Mouse (Mus musculus) CD4-positive helper T cell, adult 2 months (primary cell): Measurements from ENCODE around the gene Arhgap25.
"Not testable (repeated sequence)": the region's sequence is repeated elsewhere in the genome, so short reads cannot be mapped to it uniquely, and the experiment has no call there.

Experiments
- DNase-seq: peaks from one replicate; pipeline ENCODE4 v3.0.0-alpha.2; 2012; ENCODE audit warnings: low read depth, missing footprints, low spot score

Gene Arhgap25

DNA sequence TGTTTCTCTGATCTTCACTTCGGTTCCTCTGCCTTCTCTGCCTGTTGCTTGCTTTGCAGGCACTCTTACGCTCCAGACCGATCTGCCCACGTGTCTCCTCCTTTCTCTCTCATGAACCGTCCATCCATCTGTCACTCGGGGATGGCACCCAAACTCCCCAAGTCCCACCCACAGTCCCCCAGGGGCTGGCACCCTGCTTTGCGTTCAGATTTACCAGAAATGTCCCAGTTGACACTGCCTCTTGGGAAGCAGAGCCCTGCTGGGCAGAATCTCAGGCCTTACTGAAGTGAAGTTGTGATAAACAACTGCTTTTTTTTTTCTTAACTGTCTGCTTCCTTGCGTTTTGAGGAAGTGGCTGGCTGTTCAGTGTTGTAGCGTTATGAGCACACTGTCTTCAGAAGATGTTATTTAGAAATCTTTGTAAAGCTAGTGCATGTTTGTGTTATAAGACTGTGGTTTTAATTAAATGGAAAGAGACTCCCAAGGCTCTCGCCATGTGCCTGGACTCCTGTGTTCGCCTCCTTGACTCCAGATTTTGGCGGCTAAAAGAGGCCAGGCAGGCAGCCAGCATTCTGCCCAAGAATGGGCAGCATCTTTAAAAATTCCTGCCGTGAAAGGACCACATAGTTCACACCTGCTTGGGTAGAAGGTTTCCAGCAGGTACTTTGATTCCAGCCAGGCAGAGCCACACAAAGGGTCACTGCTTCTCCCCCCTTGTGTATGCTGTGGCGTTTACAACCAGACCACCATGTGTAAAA is at the start of gene Arhgap25:
Arhgap25 (minus strand) TSS at position 307 of the 758 bp plus-strand sequence.
- peak; percentile 79 for DNase-seq

DNA sequence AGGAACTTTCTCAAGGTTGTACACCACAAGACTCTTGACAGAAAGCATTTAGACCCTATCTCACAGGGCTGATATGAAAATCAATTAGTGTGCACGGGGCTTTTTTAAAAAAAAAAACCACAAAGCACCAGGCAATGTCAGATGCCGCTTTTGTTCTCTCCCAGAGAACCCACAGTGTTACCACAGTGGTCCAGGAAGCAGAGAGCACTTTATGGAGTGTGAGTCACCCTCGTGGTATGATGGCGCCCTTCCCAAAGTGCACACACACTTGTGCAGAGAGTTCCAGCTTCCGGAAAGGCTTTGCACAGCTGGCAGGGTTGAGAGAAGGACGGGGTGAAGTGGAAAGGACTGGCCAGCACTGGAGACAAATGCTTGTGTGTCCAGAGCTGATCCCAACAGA is 49.4 kb upstream of the Arhgap25 start:
- DNase-seq: no peak

DNA sequence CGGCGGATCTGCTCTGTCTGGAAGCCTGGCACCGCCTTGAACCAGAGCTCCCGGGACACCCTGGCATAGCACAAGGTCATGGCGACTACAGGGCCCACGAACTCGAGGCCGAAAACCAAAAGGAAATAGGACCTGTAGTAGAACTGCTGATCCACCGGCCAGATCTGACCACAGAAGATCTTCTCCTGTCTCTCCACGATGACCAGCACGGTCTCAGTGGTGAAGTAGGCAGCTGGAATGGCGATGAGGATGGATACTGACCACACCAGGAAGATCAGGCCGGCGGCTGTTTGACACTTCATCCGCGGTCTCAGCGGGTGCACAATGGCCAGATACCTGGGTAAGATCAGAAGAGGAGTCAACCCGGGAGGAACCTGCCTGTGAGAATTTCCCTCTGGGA is 48.5 kb upstream of the Arhgap25 start:
- no peak for DNase-seq

DNA sequence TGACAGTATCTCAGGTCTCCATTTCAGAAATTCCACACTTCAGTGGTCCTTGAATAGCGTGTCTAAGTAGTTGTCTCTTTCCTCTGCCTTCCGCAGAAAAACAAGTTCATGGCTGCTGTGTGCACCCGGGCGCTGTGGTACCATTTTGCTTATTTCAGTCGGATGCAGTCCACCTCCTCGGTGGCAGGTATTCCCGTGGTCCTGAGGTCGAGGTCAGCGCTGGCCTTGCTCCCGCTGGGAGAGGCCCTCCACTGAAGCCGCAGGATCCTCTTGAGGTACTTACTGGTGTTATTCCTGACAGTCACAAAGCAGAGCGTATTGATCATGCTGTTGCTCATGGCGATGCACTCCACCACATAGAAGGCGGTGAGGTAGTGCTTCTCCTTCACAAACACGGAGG is 48.0 kb upstream of the Arhgap25 start:
- no peak for DNase-seq

DNA sequence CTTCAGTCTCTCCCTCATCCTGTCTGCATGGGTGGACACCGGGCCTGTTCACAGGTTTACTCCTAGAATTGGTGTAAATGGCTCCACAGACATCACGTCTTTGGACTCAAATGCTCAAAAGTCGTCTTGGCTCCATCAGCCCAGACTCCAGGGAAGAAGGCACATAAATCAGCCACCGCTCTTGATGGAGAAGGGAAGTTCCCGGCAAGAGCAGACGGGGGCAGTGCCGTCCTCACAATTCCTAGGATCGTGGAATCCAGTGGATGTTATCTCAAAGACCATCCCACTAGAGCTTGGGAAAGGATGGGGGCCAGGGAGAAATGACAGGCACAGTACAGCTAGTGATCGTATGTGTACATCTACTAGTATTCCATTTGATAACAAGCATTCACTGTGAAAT is 45.2 kb upstream of the Arhgap25 start:
- DNase-seq: no peak

DNA sequence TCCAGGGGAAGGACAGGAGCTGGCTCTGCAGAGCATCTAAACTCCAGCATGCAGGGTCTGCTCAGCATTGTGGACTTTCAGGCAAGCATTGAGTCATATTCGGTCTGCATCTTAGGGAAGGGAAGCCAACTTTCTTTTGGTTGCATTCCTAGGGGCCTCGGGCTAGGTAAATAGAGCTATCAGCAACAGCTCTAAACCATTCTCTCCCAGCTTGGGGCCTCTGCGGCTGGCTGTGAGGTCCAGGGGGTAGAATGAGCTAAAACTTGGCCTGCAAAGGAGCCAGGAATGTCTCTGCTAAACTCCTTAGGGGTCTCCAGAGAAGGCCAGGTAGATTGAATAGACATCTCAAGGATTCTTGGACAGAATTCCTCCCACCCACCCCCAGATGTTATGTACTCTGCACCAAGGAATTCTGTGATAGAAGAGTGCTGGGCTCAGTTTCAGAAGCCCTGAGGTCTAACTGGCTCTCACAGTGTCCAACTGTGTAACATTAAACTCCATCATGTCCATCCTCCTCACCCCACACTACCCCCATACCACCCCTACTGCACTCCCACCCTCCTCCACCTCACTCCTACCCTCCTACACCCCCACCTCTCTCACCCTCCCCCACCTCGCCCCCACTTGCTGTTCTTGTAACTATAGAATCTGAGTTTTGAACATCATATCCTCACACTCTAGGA is 43.7 kb upstream of the Arhgap25 start:
- no peak for DNase-seq

DNA sequence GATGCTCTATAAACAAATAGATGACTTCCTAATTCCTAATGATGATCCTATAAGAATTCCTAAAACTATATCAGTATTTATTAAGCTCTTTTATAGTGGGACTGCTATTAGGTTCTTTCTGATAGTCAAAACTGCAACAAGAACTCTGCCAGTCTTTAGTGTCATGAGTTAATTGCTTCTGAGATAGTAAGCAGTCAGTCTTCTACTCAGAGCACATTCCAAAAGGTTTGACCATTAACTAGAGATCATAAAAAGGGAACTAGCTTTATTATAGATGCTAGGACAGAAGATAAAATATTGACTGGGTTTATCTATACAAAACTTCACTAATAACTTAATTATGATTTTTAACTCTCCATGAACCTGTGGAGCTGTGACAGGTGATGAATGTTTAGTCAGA is 38.8 kb upstream of the Arhgap25 start:
- not testable (repeated sequence) for DNase-seq

DNA sequence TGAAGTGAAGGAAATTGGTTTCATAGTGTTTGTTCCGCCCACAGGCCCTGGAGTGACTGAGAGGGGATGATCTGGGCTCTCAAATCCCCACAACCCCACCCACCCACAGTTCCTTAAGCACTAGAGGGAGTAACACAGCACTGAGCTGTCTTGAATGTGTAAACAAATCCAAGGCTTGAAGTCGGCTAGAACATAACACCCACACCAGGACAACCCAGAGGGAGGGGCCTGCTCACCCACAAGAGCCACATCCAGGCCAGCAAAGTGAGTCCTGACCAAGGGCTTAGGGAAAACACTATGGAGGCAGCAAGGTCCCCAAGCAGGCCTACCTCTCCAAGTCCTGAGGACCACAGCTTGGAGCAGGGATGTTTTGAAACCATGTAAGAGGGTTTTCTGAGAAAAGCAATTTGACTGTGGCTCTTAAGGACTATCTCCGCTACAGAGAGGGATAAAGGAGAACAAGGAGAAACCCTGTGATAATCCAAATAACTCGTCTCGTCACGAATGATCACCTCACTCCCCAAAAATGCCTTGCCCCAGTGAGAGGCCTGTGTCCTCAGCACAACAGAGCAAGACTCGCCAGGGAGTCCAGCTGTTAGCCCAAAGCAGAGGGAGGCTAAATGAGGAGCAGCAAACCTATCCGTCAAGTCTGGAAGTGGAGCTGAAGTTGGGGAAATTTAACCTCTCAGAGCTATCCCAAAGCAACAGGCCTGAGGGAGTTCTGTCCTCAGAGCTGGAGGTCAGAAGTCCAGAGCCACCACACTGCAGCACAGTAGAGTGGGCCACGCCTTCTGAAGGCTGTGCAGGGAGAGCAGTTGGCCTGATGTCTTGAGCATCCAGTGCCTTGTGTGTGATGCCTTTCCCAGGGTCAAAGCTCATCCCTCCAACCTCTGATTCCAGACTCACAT is 34.9 kb upstream of the Arhgap25 start:
- DNase-seq: no peak

DNA sequence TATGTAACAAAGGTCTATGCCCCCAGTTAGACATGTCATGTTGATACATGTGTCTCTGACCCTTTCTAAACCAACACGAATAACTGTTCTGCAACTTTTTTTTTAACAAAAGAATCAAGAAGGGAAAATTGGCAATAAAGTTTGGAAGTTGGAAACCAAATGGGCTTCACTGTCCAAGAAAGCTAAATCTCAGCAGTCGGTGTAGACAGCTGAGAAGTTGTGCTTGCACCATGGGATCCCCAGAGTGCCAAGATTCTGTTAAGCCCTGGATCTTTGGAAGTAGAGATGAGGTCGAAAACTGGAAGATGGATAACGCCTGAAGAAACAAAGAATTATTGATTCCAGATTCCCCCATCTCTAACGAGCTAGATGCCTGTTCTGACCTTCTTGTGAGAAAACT is 32.1 kb upstream of the Arhgap25 start:
- no peak for DNase-seq

DNA sequence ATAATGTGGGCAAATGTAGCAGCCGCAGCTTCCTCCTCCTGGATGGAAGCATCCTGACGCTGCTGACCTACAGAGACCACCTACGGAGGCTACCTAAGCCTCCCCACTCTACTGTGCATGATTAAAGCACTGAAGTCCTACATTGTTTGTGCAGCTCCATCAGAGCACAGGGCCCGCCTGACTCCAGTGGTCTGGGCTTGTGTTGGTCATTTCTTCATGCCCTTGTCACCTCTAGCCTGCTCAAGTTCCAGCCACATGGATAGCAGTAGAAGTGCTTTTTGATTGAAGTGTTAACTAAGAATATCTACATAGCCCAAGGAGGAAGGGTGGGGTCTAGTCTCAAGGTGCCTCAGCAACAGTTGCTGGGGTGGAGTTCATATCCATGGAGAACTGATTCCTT is 31.3 kb upstream of the Arhgap25 start:
- no peak for DNase-seq

DNA sequence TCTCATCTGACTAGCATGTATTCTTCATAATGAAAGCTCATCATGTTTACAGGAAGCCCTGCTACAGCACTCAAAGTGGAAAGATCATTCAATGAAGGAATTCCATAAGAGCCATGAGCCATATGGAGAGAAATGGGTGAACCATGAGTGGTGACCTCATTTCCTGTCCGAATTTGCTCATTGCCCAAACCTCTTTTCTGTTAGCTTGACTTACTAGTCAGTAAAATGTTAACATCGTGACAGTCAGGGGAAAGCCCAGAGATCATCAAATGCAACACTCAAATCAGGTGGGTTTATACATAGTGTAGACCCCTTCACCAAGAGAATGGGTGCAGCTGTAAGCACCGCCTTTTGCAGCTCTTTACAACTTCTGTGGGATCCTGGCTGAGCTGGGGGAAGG is 20.7 kb upstream of the Arhgap25 start:
- no peak for DNase-seq

DNA sequence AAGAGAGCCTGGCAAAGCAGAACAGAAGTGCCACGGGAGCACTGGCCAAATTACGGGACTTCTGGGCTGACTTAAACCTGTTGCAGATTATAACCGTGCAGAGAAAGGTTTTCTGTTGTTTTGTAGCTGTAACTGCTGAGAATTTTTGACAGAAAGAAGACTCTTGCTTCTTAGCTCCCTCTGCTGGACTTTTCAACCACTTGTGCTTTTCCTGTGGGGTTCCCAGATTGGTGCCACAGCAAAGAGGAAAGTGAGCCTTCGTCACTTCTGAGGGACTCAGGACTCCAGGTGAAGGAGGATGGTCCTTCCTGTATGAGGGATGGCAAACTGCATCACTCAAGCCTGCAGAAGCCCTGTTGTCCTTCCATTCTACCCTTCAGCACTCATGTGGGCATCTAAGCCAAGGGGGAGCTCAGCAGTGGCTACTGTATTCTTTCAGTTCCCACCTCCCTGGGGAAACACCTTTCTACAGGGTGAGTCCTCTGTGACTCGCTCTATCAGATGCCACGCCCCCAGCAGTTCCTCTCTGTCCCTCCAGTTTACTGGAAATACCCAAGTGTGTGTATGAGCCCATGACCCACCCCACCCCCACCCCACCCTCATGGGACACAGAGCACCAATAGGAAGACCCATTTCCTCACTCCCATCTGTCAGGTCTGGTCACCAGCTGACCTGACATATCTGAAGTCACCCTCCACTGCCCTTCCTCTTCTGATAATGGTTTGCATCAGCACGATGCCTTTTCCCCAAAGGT is 19.2 kb upstream of the Arhgap25 start:
- DNase-seq: peak; percentile 72

DNA sequence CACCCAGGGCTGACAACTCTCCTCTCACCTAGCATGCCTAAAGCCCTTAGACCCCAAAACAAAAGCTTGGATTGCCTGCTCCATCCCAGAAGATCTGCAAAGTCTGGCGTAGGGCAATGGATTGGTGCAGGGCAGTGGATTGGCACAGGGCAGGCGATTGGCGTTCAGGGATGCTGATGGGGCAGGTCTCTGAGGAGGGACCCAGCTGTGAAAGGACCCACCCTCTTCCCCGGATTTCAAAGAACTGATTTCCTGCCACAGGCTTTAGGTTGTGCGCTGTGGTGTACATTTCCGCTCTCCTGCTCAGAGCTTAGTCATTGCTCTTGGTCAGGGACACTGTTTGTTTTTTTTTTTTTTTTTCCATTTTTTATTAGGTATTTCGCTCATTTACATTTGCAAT is 14.8 kb upstream of the Arhgap25 start:
- peak; percentile 88 for DNase-seq

DNA sequence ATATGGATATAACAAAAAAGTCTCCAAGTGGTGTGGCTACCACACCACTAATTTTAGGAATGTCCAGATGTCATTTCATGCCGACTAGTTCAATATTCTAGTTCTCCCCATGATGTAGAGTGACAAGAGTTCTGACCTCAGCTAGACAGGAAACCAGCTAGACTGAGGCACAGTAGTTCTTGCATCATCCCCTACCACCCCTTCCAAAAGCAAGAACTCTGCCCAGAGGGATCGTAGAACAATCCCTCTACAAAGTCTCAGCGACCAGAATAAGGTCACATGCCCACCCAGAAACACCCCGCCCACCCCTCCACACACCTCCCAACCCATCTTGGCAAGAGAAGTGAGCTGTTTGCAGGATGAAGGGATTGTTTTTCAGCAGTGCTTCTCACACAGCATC is 14.4 kb upstream of the Arhgap25 start:
- DNase-seq: peak; percentile 69

DNA sequence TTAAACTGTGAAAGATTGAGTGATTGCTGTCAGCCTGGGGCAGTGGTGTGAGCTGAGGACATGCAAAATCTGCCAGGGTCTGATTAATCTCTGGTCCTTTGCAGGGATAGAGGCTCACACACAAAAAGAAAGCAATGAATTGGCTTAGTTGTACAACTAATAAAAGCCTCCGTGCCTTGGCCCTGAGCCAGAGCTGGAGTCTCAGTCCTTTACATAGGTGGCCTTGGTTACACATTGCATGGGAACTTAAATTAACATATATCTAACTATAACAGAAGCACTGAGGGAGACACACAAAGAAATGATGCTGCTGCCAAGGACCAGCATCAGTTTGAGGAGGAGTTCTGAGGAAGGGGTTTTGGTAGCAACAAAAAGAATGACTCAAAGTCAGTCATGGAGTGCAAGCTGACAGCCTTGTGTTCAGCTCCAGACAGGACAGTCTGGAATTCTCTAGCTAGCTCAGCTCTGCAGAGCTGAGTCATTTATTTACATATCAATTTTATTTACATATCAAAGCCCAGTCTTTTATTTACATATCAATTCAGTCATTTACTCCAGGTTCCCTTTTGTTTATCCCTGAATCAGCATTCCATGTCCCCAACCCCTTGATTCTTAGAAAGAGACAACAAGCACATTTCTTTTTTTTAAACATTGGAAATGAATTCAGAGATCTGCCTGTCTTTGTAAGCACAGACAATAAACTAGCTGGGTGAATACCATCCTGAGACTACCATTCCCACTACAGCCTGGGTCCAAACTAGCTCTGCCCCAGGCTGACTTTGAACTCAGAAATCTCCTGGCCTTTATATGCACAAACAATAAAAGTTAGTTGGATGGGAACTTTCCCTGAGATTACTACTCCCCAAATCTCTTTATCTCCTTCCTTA is 12.5 kb upstream of the Arhgap25 start:
- DNase-seq: no peak

DNA sequence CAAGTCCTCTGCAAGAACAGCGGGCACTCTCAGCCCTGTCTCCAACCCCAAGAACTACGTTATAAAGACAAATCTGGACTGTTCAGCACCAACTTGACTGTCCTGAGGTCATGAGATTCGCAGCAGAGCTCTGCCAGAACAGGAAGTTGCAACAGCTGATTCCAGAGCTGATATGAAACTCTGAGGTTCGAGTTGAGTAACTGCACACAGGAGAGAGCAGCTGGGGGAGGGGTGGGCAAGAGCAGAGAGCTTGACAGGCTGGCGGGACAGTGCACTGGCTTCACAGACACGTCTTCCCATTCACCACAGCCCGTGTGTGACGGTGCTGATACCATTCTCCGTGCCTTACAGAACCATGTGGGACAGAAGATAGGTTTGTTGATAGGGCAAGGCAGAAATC is 9.0 kb upstream of the Arhgap25 start:
- peak; percentile 93 for DNase-seq

DNA sequence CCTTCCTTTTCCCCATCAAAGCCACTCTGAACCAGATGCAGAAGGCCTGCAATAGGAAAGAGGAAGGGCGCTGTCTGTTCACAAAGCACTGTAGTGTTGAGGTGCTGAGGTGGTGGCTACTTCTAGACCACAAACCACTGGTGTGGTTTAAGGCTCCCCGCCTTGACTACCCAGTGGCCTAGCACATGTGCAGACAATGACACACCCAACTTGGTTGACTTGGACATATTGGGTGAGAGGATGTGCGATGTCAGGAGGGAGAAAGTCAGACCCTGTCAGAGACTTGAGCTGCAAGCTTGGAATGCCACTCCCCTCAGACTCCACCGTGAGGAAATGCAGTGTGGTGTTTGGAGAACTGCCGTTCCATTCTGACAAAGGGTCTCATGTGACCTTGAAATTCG is 8.1 kb upstream of the Arhgap25 start:
- peak; percentile 86 for DNase-seq

DNA sequence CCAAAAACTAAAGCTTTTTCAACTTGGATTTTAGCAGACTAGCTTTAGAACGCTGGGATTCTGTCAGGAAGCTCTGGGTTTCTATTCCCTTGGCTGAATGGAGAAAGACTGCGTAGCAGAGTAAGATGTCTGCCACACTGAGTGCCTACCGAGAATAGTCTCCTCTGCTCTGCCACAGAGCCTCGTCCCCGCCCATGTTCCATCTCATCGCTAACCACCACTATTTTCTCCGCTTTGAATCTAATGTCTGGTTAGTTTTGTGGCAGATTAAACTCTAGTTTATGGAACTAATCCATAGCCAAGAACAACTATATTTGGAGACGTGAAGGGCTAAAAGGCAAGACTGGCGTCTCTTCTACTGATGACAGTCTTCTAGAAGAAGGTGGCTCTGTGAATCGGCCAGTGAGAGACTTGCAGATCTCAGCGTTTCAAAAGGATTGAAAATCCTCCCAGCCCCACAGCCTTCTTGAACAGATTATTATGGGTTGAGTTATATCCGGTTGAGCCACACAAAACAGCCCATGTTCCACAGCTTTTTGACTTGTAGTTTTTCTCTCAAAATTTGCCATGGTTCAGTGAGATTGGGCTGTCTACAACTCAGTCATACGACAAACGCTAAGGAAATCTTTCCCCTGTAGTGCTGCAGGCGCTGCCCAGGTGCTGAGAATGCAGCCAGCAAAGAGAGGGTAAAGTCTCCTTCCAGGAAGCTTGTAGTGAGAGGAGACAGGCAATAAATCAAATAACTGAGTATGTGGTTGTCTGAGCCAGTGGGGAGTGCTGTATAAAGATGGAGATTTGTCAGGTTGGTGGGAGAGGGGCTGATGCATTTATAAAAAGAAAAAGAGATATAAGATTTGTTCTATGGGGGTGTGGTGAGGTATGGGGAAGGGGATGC is 5.6 kb upstream of the Arhgap25 start:
- peak; percentile 49 for DNase-seq

DNA sequence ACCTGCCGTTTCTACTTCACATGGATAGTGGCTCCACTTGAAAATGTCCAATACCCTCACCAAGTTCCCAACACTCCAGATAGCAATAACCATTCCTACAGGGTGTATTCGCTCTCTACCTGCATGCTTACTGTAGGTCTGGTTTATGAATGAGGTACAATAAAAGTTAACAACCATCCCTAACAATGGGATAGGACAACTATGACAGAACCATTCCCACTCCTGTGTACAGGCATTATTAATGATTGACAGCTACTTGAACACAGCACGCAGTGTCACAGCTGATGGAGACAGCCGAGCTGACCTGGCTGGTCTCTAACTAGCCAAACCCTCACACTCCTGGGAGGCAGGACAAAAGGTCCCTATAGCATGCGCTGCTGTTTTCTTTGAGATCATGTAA is 4.6 kb upstream of the Arhgap25 start:
- DNase-seq: no peak

DNA sequence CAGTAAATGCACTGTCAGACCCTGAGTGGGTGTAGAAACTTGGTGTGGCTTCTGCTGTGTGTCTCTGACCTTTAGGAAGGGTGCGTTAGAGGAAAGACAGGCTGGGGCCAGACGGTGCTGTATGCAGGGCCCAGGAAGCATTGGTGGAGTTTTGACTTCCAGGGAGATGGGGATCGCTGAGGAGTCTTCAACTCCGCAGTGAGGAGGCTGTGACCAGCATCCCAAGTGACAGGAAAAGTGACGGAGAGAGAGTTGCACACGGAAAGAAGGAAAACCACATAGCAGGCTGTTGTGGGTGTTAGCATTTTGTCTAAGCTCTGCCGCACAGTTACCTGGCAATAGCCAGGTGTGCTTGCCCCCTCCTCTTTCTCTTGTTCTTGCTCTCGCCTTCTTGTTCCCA is 3.2 kb upstream of the Arhgap25 start:
- DNase-seq: peak; percentile 60
